Mouse (Mus musculus) embryonic stem cell, embryonic (primary cell): ENCODE data around the gene Pdzk1.

Experiments used
- CTCF ChIA-PET, 4 experiments: fragments of 300-600 bp in 2 of 4; fragments of 350-600 bp in 2 of 4; sonication (Branson Sonifier 250); formaldehyde crosslinking; loops; one replicate each; lab custom pipeline; 2022; ENCODE audit warnings: inconsistent platforms in 2 of 4; lab: Charles Lee
- POLR2A ChIA-PET, 4 experiments: fragments of 300-600 bp in 2 of 4; fragments of 350-600 bp in 2 of 4; sonication (Branson Sonifier 250); formaldehyde crosslinking; loops; one replicate each; lab custom pipeline; 2022; ENCODE audit warnings: antibody characterized with exemption in 4 of 4, inconsistent platforms in 1 of 4; lab: Charles Lee

The Pdzk1 gene

DNA sequence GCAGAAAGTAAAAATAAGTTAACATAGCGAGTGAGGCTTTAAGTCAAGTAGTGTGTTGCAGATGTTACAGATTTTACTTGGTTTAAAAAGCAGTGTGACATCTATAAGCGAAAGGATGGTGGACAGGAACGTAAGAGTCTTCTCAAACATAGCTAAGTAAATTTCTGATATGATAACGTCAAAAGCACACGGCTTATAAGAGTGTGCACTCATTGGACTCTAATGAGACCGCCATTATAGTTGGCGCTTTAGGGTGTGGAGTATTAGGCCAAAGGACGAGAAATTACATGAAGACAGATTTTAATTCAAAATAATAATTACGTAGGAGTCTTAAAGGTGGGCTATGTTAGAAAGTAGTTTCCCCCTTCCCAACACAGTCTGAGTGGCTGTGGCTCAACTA is 76.5 kb downstream of the Pdzk1 start:
- CTCF ChIA-PET: no interaction called here
- POLR2A ChIA-PET: interaction anchor here in 3 of 4 experiments (0.8 to 1.9 kb wide), 15 partner anchors 8 to 276 kb away, joined by 3 to 8 read pairs (median 4); partner anchors contain the start of gene Rbm8a (in 2 of the 3)
